Mouse (Mus musculus): ENCODE measurements around the gene Arhgdig.
"Not testable (repeated sequence)": the region's sequence is repeated elsewhere in the genome, so short reads cannot be mapped to it uniquely, and the experiment has no call there.

Gene Arhgdig

DNA sequence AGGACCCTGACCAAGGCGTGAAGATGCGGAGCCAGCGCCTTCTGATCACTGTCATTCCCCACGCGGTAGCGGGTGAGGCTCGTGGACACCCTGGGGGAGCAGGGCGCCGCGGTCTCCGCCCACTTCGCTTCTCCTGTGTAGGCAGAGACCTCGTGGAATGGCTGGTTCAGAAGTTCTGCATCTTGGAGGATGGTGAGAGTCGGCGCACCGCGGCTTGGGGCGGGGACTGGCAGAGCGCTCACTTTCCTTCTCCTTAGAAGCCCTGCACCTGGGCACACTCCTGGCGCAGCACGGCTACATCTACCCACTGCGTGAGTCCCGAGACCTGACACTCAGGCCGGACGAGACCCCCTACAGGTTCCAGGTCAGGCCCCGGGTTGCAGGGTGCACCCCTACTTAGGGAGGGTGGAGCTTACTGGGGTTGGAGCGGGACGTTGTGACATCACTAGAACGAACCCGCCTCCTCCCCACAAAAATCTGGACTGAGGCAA lies 4.2 kb downstream of the Arhgdig start:
- DNase-seq = peak; percentile 25 to 35

- DNase-seq = peak; percentile 47 to 50
Observed at GRCm38 (mm10) chr17:26202737-26203136, 4.8 kb downstream of the Arhgdig start, which contains the start of gene Rgs11. Gene Rgs11 (plus strand): TSS chr17:26202951.

DNA sequence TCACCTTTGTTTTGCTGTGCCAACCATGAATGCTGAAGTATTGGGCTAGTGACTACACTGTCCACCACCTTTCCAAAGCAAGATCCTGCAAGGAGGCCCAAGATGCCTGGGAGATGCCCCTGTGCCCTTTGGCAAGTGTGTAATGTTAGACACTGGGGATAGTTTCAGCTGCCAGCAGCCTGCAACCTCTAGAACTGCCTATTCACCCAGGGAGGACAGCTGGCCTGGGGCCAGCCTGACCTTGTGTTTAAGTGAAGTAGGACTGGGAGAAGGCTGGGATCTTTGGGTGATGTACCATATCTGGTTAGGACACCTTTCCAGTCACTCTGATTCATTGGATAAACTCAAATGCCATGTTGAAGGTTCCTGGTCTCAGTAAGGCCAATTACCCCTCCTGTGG lies 5.6 kb downstream of the Arhgdig start:
- DNase-seq = no peak

DNA sequence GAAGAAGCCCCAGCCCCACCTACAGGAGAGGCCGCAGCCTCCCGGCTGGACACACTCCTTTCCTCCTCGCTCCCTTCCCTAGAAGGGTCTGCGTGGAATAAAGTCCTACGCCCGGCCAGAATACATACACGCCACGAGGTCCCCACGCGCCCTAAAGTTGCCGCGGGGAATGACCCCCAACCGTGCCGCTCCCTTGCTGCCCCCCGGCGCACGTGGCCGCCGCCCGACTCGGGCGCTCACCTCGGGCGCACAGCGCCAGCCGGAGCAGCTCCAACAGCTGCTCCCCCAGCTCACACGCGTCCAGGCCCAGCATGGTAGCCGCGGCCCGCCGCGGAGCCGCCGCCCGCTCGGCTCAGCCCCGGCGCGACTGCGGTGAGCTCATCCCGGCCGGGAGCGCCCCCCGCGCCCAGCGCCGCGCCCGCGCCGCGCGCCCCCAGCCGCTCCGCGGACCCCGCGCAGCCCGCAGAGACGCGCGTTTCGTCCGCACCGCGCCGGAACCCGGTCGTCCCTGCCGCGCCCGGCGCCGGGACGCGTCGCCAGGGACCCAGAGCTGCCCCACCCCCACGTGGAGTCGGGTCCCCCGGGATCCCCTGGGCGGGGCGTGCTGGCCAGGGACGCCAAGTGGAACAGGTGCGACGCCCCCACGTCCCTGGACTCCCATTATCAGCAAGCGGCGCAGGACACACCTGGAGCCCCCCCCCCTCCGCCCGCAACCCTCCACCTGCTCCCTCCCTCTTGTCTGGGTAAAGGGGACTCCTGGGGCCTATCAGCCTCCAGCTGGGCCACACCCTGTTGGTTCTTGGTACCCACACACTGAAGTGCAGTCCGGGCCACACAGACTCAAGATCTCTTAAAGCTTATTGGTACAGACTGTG lies 6.5 kb downstream of the Arhgdig start:
- DNase-seq = peak in 1 of 2 experiments; percentile 43

GRCm38 (mm10) chr17:26198892-26199291 lies 8.7 kb downstream of the Arhgdig start, which contains the start of gene Pdia2:
Gene Pdia2 (minus strand): TSS chr17:26199087.
- DNase-seq = no peak

GRCm38 (mm10) chr17:26192481-26193190 lies 14.9 kb downstream of the Arhgdig start:
- no peak for DNase-seq

DNA sequence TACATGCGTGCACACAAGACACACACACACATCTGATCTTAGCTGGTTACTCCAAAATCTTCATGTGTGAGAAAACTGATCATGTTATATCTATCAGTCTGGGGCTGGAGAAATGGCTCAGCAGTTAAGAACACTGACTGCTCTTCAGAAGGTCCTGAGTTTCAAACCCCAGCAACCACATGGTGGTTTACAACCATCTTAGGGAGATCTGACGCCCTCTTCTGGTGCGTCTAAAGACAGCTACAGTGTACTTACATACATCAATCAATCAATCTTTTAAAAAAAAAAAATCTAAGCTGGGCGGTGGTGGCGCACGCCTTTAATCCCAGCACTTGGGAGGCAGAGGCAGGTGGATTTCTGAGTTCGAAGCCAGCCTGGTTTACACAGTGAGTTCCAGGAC lies 16.1 kb downstream of the Arhgdig start:
- DNase-seq = not testable (repeated sequence)

GRCm38 (mm10) chr17:26188091-26188805 lies 19.3 kb downstream of the Arhgdig start:
- no peak for DNase-seq

- no peak for DNase-seq
Observed at GRCm38 (mm10) chr17:26187592-26187991, 20.0 kb downstream of the Arhgdig start.

- no peak for DNase-seq
Observed at GRCm38 (mm10) chr17:26181179-26181578, 26.4 kb downstream of the Arhgdig start.

DNA sequence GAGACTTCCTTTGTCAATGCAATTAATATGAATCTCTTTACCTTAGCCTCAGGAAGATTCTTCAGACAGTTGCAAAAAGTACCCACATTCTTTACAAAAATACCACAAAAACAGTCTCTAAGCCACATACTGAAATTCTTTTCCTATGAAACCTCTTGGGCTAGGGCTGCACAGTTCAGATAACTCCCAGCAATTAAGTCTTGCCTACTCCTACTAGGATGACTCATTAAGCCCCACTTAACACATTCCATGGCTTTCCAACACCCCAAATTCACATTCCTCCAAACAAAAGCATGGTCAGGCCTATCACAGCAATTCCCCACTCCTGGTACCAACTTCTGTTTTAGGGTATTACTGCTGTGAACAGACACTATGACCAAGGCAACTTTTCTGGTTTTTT lies 29.0 kb downstream of the Arhgdig start:
- DNase-seq = no peak

GRCm38 (mm10) chr17:26175248-26175647 lies 32.3 kb downstream of the Arhgdig start:
- not testable (repeated sequence) for DNase-seq

GRCm38 (mm10) chr17:26168039-26168438 lies 39.5 kb downstream of the Arhgdig start:
- DNase-seq = peak; percentile 26 to 27

DNA sequence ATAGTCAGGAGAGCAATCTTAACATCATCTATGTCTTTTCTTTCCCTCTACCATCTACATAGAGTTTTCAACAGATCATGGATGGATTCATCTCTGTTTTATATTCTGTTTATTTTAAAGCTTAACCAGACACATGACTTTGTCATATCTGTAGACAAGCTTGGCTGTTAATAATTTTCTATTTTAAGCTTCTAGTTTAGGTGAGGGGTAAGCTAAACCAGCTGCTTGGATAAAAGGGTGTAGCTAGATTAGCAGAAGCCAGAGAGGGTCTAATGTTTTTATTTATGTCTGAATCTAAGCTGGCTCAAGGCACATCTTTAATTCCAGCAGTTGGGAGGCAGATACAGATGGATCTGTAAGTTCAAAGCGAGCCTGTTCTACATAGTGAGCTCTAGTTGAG lies 44.9 kb downstream of the Arhgdig start:
- no peak for DNase-seq

- DNase-seq = no peak
Observed at GRCm38 (mm10) chr17:26151886-26152630, 55.5 kb downstream of the Arhgdig start.
